Mouse (Mus musculus): ENCODE results near the gene Dhrs1.

The Dhrs1 gene

DNA sequence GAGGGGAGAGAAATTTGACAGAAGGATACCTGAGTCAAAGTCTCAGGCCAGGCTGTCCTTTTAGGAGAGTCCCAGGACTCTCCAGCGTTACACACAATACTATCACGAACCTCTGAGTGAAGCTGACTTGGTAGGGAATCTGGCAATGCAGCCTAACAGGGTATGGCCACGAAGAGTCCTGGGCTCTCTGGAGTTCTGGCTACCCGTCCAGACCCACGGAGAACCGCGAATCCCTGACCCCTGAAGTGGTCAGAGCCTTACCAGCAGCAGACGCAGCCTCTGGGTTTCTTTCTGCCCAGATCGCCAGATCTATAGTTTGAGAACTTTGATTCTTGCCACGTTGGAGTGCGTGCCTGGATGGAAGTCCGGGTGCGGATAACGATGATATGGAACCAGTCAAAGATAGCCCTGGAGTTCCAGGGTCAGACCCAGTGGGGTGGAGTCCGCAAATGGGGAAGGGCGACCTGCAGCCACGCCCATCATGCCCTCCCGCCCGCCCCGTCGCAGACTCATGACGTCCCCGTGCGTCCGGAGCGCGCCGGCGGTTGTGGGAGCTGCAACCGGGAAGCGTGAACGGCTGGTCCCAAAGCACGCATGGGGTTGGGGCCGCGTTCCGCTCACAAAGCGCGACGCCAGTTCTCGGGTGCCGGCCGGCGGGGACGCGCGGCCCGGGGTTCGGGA is at the start of gene Dhrs1, which contains the start of gene Nop9:
TSS of gene Dhrs1 (minus strand) at position 511 of the 681 bp plus-strand sequence.
TSS of gene Nop9 (plus strand) at position 514 of the 681 bp plus-strand sequence.
- peak; percentile 72 for ATAC-seq (ENCODE audit: low TSS enrichment)

DNA sequence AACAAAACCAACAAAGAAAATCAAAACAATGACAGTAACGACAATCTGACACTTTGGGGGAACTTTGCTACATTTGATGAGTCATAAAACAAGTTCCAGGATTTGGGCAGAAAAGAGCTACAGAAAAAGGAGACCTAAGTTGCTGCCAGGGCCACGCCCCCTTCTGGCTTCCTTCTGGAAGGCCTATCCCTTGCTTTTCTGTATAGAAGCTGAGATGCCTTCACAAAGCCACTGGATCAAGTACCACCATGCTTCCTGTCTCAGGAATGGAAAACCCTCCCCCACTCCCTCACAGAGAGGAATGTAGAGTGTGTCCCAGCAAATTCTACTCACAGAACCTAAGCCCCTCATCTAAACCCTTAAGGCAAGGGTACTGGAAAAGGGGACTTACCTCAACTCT is 48.5 kb upstream of the Dhrs1 start:
- ATAC-seq (ENCODE audit: low TSS enrichment) = no peak

DNA sequence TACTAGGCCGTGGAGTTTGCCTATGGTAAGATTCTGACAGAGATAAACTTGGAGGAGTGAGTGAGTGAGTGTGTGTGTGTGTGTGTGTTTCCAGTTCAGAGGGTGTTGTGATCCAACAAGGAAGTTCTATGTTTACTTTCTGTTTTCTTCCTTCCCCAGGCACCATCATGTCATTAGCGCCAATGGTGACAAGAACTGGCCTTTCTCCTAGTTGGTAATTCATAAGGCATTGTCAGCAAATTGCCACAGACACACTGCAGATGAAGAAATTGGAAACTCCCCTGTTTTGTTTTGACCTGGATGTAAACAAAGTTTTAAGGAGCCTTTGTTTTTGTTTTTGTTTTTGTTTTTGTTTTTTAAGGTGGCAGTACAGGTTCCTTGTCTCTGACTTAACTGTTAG is 48.0 kb upstream of the Dhrs1 start:
- ATAC-seq (ENCODE audit: low TSS enrichment) = no peak

DNA sequence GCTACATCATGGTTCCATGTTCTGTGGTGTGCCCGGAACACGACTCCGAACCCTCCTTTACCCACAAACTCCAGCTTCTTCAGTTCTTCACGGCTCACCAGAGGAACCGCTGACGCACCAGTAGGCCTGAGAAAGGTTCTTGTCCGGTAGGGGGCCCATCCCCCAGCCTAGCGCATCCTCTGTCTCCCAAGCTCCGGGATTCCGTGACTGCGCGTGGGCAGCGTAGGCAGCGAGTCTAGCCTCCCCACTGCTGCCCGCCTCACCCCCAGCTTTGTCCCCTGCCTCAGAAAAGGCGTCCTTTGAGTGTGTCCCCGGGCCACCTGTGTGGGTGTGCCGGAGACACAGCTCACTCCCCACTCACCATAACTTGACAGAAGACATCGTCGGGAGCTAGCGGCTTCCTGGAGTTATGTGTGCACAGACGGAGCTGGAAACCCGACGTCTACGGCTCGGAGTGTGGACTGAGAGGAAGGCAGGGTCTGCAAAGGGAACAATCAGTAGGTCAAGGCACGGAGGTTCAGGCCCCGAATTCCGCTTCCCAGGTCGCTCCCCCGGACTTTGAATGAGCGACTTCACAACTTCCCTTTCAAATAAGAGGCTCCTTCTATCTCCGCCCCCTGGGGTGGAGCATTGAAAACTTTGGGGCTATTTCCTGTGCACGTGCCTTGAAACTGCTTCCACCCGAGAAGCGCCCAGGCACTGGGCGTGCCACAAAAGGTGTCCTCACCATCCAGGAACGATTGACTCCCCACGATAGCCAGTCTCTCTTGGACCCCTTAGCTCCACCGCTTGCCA is 43.0 kb upstream of the Dhrs1 start, which contains the start of gene Ripk3:
TSS of gene Ripk3 (minus strand) at position 610 of the 795 bp plus-strand sequence.
- no peak for ATAC-seq (ENCODE audit: low TSS enrichment)

DNA sequence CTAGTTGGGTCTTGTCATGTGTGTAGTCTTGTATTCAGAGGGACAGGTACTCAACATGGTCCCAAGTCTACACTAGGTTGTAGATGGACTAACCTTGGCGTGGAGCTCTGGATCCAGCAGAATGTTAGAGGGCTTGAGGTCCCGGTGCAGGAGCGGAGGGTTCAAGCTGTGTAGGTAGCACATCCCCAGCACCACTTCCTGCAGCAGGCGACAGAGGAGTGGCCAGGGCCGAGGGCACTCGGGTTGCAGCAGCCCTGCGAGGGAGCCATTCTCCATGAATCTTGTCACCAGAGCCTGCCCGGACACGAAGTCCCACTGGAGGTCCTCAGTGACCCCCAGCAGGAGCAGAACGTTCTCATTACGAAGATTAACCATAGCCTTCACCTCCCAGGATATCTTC is 42.2 kb upstream of the Dhrs1 start:
- no peak for ATAC-seq (ENCODE audit: low TSS enrichment)

DNA sequence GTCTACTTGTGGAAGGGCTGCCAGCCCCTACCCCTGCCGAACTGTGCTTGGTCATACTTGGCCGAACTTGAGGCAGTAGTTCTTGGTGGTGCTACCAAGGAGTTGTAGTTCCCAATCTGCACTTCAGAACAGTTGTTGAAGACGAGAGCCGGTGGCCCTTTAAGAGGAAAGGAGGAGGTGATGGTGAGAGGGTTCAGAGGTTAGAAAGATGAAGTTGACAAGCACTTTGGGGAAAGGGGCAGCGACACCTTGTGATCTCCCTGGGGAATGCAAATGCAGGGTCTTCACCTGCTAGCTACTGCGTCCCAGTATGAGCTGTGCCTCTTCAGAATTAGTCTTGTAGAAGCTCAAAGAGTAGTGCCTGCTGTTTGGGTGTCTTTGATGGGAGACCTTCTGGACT is 39.7 kb upstream of the Dhrs1 start:
- no peak for ATAC-seq (ENCODE audit: low TSS enrichment)

DNA sequence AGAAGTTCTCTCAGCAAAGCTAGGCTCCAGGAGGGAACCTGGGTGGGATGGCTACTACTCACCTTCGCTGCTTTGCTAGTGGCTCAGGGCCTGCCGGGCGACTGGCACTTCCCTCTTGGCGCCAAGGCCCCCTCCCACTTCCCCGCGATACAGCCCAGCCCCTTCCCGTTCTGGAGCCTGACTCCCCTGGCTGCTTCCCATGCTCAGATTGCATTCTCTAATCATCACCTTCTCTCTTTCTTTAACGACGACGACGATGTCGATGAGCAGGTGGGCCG is 38.4 kb upstream of the Dhrs1 start, which contains the start of gene Adcy4:
TSS of gene Adcy4 (minus strand) at position 138 of the 278 bp plus-strand sequence.
- no peak for ATAC-seq (ENCODE audit: low TSS enrichment)

DNA sequence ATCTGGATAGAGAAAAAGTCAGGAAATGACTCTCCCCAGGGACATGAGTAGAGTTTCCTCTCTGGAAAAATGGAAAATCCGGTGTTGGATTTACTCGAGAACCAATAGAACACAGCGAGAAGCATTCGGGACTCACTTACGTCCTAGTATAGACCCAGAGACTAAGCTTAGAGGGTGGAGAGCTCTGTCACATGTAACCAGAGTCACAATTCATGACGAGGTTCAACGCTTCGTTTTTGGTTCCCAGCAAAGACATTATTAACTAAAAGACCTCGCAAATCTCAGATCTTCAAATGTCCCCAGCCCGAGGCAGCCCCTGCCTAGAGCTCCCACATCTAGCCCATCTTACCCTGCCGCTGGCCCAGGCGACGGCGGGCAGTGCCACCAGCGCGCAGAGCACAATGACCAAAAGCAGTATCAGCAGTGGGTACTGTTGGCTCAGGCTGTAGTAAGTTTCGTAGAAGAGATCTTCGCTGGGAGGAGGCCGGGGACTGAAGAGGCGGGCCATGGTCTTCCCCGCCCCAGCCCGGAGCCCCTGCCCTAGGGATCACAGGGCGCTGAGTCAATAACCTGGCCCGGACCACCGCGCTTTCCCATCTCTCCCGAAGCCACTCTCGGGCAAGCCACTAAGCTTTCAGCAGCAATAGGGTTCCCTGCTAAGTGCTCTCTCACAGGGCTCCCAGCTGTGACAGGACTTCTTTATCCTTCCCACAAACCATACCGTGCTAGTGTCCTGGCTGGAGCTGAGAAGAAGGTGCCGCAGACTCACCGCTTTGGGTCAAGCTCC is 37.9 kb upstream of the Dhrs1 start:
- ATAC-seq (ENCODE audit: low TSS enrichment) = no peak

DNA sequence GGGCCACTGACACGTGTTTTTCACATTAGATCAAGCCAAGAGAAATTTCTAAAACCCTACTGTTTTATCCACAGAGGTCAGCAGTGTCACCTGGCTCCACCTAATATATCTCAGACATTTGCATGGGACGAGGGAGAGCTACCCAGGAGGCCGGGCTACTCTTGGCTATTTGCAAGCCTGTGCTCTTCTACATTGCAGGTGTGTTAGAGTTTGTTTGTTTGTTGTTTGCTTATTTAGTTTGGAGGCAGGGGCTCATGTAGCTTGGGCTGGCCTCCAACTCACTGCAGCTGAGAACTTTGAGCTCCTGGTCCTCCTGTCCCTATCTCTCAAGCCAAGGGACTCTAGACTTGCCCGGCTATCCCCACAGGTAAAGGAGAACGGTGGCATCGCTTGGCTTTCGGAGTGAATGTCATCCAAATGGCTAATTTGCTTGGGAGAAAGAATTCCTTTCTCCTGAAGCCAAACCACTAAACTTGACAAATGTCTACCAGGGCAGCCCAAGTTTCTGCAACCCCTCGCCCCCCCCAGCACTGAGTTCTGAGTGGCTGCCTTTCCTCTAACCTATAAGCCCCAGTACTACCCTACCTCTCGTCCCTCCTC is 37.0 kb upstream of the Dhrs1 start:
- no peak for ATAC-seq (ENCODE audit: low TSS enrichment)

DNA sequence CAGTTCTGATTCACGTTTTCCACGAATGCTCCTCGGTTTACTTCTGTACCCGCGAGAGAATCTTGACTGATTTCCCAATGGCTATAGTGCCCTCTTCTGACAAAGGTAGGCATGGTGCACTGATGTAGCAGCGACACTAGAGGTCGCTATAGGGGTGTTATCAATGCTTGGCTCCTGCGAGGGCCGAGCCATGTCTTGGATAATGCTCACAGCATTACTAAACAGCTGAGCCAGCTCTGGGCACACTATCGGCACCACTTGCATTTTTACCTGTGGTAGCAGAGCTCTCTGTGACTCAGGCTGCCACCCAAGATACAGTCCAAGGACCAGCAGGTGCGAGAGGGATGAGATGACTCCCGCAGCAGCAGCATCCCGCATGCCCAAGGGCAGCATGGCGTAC is 35.8 kb upstream of the Dhrs1 start:
- peak; percentile 93 for ATAC-seq (ENCODE audit: low TSS enrichment)

DNA sequence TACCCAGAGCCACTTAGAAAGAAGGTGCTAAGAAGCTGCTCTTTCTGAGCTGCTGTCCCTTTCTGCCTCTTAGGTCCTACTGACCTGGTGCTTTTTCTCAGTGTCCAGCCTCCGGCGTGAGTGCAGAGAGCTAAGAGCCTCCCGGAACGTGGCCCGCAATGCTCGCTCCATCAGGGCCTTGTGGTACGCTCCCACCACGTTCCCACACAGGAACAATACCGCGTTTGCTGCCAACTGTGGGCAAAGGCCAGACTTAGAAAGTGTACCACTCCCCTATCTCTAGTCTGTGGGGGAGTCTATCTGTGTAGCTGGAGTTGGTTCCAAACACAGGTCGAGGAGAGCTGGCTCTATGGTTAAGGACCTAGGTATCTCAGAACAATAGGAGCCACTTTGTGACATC is 35.2 kb upstream of the Dhrs1 start:
- no peak for ATAC-seq (ENCODE audit: low TSS enrichment)

DNA sequence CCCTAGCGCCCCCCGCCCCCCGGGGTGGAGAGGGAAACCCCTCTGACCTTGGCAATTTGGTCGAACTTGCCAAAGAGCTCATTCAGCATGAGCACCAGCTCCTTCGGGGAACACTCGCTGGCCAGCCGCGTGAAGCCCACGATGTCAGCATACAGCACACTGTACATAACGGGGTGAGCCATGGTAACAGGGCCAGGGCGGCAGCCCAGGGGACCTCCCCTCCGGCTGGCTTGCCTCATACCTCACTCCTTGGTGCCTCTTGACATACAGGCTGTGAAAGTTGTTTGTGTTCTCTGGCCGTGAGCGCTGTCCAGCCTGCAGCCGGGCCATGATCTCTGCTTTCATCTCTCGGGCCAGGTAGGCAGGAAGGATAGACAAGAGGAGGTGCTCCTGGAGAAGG is 34.2 kb upstream of the Dhrs1 start:
- no peak for ATAC-seq (ENCODE audit: low TSS enrichment)

DNA sequence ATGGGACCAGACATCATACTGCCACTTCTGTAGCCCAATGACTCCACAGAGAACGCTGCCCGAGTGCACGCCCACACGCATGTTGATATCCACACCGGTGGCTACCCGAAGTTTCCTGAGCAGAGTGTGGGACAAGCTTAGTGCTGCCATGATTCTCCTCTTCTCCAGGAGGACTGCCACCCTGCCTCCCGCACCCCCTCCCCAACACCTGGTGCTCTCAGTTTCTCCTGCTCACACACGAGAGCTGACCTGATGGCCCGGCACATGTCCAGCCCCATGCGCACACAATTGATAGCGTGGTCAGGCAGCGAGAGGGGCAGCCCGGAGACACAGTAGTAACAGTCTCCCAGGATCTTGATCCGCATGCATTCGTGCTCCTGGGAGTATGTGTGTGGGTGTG is 33.2 kb upstream of the Dhrs1 start:
- ATAC-seq (ENCODE audit: low TSS enrichment) = no peak

DNA sequence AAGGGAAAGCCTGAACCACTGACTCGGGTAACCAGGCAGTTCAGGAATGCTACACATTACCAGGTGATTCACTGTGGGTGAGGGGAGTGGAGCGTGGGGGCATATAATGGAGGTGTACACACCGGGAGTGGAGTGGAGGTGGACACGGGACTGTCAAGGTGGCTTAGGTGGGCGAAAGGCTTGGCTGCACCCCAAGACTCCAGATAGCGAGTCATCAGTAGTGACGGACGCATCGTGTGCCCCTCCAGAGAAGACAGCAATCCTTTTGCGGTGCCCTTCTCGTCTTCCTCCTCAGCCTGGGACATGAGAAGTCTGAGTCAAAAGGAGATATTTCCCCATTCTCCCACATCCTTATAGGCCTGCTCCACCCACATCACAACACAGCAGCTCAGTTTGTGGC is 32.3 kb upstream of the Dhrs1 start:
- ATAC-seq (ENCODE audit: low TSS enrichment) = no peak

DNA sequence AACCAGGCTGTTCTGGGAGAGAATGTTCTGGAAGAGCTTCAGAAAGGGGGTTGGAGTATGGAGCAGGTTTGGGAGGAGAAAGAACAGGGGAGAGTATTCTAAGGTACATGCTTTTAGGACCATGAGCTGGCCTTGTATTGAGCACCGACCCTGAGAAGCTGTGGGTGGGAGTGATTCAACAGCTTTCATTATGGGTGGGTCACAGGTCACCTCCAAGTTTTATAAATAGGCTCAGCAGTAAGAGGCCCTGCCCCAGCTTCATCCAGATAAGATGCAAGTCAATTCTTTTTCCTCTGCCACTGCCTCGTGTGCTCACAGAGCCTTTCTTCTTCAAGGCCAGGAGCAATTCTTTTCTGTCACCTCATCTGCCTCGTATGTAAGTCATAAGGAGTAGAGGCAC is 31.7 kb upstream of the Dhrs1 start:
- no peak for ATAC-seq (ENCODE audit: low TSS enrichment)

DNA sequence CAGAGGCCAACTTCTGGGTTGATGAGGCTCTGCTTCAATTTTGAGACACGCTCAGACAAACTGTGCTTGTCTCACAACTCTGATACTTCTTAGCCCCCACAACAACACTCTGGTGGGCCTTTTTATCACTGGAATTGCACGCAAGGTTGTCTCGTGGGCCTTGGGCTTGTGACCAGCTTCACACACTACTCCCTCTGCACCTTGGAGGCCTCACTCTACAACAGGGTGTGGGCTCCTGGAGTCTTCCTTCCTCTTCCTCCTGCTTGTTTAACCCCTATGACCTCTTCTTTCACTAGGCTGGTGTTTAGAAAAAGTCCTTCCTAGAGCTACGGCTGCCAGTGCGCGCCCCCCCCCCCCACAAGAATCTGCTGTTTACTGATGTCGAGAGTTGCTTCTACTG is 31.2 kb upstream of the Dhrs1 start:
- no peak for ATAC-seq (ENCODE audit: low TSS enrichment)

DNA sequence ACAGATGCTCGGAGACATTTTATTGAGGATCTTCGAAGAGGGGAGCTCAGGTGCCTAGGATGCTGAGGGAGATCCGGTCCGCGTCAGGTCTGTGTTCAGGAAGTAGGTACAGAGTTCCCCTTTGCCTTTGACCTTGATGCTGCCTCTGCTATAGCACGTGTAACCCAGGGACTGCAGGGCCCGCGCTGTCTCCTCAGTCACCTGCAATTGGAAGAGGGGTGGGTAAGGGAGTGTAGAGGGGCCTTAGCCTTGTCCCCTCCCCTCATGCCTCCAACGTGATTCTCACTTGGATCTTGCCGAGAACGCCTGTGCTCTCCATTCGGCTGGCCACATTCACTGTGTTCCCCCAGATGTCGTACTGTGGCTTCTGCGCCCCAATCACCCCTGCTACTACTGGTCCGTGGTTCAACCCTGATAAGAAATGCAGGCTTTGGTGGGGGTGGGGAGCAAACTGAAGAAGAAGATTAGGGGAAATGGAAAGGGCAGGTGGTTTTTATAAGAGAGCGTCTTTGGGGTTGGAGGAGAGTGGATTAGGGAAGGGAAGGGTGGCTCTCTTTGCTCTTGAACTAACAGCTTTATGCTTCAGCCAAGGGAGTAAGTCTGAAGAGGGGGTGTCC is 23.7 kb upstream of the Dhrs1 start:
- ATAC-seq (ENCODE audit: low TSS enrichment) = no peak

DNA sequence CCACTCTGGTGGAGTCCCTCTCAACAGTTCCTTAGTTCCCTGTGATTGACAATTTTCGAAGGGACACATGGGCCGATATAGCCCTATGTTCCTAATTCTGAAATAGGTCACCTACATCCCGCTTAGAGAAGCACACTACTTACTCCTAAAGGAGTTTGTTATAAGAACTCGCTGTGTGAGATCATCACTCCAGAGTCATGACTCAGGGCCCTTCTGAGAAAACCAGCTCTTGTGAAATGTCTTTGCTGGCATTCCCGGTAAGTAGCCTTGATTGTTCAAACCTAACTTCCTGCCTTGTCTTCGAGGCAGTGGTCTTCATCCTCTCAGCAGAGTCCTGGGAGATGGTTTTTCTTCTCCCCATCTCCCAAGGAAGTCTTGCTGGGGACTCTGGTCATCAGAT is 23.1 kb upstream of the Dhrs1 start:
- no peak for ATAC-seq (ENCODE audit: low TSS enrichment)

DNA sequence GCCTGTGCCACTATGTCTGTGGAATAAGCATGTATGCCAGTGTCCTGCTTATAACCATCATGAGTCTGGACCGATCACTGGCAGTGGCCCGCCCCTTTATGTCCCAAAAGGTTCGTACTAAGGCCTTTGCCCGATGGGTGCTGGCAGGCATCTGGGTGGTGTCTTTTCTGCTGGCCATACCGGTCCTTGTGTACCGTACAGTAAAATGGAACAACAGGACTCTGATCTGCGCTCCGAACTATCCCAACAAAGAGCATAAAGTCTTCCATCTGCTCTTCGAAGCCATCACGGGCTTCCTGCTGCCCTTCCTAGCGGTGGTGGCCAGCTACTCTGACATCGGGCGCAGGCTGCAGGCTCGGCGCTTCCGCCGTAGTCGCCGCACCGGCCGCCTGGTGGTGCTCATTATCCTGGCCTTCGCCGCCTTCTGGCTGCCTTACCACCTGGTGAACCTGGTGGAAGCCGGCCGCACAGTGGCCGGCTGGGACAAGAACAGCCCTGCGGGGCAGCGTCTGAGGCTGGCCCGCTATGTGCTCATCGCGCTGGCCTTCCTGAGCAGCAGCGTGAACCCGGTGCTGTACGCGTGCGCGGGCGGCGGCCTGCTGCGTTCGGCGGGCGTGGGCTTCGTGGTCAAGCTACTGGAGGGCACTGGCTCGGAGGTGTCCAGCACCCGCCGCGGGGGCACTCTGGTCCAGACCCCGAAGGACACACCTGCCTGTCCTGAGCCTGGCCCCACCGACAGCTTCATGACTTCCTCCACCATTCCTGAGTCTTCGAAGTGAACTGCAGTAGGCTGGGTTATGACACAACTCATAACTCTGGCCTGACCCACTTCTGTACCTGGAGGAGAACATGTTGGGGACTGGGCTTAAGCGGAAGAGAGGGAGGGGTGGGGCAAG is 22.3 kb upstream of the Dhrs1 start:
- ATAC-seq (ENCODE audit: low TSS enrichment) = peak; percentile 86

DNA sequence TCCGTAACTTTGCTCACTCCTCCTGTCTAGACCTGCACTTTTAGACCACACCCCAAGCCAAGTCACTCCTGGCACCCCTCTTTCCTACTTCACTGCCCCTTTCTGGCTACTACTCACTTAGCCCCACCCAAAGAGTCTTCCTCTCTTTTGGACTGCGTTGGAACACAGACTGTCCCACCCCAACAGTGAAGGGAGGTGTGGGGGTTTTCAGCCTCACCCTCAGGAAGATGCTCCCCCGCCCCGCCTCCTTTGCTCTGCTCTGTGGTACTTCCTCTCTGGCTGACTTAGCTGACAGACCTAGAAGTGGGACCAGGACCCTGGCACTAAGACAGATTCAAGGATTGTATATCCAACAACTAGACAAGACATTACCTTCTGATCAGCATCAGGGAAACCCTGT is 20.2 kb upstream of the Dhrs1 start, which contains the start of gene Ltb4r1:
TSS of gene Ltb4r1 (plus strand) at position 267 of the 400 bp plus-strand sequence.
- no peak for ATAC-seq (ENCODE audit: low TSS enrichment)

DNA sequence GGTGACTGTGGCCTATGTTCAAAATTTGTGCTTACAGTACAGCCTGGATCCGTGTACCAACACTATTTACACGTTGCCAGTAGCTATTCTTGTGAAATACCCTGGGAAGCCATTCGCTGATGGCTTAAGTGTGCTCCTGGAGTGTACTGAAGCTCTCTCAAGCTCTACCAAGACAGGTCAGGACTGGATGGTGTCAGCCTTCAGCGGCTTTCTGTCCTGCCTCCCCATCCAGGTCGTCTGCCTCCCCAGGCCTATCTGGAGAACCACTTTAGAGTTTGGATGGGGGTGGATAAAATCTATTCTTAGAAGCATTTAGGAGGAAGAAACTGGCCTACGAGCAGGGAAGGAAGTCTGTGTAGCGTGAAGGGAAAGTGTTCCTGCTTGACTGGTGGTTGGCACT is 17.7 kb upstream of the Dhrs1 start:
- no peak; the same call in 1 of the 2 replicates for ATAC-seq (ENCODE audit: low TSS enrichment)

All from frontal cortex, adult (tissue).